Mouse (Mus musculus) left cerebral cortex, postnatal 14 days (tissue): ENCODE results near the gene Frs3. TPM values are rescaled to one million over a fixed set of nuclear protein-coding genes. Genes with fewer than 3 reads are reported as not detected.

Source experiments
- DNase-seq, 2 experiments: peaks; one replicate each; pipeline ENCODE4 v3.0.0; 2021 to 2022; ENCODE audit warnings: low spot score in 2 of 2, mixed read lengths in 1 of 2
- intact Hi-C: fragments of 180-260 bp; cut with DNase I; formaldehyde crosslinking; loops from one replicate; pipeline ENCODE4 v1.15.1; 2025
- total RNA-seq, 2 experiments: library from RNA; stranded (reverse); gene quantifications; 2 replicates each; pipeline ENCODE4 v1.2.3; 2021

Gene Frs3
- total RNA-seq, 2 experiments from 2014 or later, result 23.4 to 26.1 TPM

- DNase-seq, result no peak
- intact Hi-C loops, result no loop called here
Measured at GRCm38 (mm10) chr17:47750101-47750500, 61.3 kb downstream of the Frs3 start.

GRCm38 (mm10) chr17:47751811-47752210 is 63.0 kb downstream of the Frs3 start:
- DNase-seq, result no peak
- intact Hi-C loops, result no loop called here

DNA sequence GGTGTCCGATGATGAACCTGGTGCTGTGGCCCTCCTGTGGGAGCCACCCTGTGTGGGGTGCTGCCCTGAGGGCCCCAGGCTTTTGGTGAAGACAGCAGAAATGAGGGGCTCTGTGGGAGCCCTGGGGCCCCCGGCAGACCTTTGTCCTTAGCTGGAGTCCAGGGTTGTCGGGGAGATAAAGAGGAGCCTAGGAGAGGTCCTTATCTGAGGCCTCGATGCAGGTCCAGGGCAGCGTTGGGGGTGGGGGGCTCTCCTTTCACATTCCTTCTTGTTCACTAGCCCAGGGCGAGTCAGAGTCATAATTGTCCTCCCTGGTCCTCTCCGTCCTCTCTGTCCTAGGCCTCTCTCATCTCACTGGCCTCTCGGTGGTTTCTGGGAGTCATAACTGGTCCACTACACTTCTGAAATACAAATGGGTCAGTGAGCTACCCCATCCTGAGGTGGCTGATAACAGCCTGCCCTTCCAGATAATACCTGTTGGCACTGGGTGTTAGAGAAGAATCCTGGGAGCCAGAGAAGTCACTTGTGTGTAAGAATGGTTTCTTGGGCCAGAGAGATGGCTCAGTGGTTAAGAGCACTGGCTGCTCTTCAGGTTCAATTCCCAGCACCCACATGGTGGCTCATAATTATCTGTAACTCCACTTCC is 64.4 kb downstream of the Frs3 start:
- intact Hi-C loops, result no loop called here
- DNase-seq, result no peak

Other genes with a start within 250 kb of the Frs3 start
- gene Taf8, start 186.7 kb upstream of the Frs3 start, total RNA-seq, result 10 to 100 TPM; 14.6 to 17.1 TPM
- gene Ccnd3, start 184.0 kb upstream of the Frs3 start, total RNA-seq, result 10 to 100 TPM; 30.1 to 30.7 TPM
- gene Bysl, start 77.5 kb upstream of the Frs3 start, total RNA-seq, result 10 to 100 TPM; 21.0 to 21.1 TPM
- gene Med20, start 77.4 kb upstream of the Frs3 start, total RNA-seq, result 10 to 100 TPM; 20.8 to 28.9 TPM
- 1 to 10 TPM; 5.8 to 7.4 TPM for gene Gm20517, start 77.4 kb upstream of the Frs3 start, total RNA-seq
- 10 to 100 TPM in 1 of 2 experiments, 1 to 10 TPM in 1; 9.0 to 10.4 TPM for gene Usp49, start 58.3 kb upstream of the Frs3 start, total RNA-seq
- gene Tomm6, start 644 bp upstream of the Frs3 start, total RNA-seq, result 100 to 1,000 TPM; 218 to 227 TPM
- gene Gm21981, start 5.4 kb downstream of the Frs3 start, total RNA-seq, result 1 to 10 TPM; 4.7 to 5.3 TPM
- 1 to 10 TPM; 5.0 to 5.5 TPM for gene Prickle4, start 5.7 kb downstream of the Frs3 start, total RNA-seq
- gene Pgc, start 37.8 kb downstream of the Frs3 start, total RNA-seq, result not detected
- gene Tfeb, start 48.0 kb downstream of the Frs3 start, total RNA-seq, result 10 to 100 TPM in 1 of 2 experiments, 1 to 10 TPM in 1; 8.0 to 13.3 TPM
- gene Mdfi, start 145.7 kb downstream of the Frs3 start, total RNA-seq, result 1 to 10 TPM in 1 of 2 experiments, under 1 TPM in 1; 0.77 to 1.6 TPM
- 10 to 100 TPM; 43.1 to 55.1 TPM for gene Foxp4, start 235.6 kb downstream of the Frs3 start, total RNA-seq